Mouse (Mus musculus): ENCODE data around the gene Ctnnd1.
A peak's percentile ranks its signal among the peaks of the same experiment; 100 is the strongest.

- TF ChIP-seq CTCF (IDR thresholded peaks at IDR 0.05) (no peak), POLR2A (IDR thresholded peaks at IDR 0.05; ENCODE audit: insufficient read depth, low read depth, low read length) (0 out of 2 replicates have a peak, but pooled peaks have one; percentile 13), EP300 (IDR thresholded peaks at IDR 0.05; ENCODE audit: insufficient read depth, low read depth, low read length) (0 out of 2 replicates have a peak, but pooled peaks have one; percentile 25)
Observed at GRCm38 (mm10) chr2:84637452-84638165, 13.0 kb downstream of the Ctnnd1 start.
